Mouse (Mus musculus) spleen, embryonic (tissue): ENCODE data around the gene Prm3.

Experiments
- CTCF ChIA-PET: fragments of 350-600 bp; sonication (Branson Sonifier 250); formaldehyde crosslinking; loops from one replicate; lab custom pipeline; 2022; lab: Charles Lee

The Prm3 gene

DNA sequence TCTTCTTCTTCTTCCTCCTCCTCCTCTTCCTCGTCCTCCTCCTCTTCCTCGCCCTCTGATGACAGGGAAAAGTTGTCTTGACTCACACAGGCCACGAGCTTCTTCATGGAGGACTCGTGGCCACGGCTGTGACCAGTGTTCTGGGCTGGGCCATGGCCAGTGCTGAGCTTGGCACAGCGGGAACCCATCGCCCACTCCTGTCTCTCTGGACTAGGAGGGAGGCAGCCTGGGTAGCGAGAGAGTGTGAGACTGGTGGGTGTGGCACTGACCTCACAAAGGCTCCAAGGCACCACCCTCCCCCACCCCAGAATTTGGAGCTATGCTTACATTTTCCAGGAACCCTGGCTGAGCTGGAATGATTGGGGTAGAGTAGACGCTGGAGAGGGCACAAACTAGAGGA, at the start of gene Prm3:
Prm3 (minus strand) TSS at position 213 of the 400 bp plus-strand sequence.
- CTCF ChIA-PET: interaction anchor here (0.5 kb wide), 1 partner anchor 340 kb away, joined by 4 read pairs; no protein-coding TSS in a partner anchor

DNA sequence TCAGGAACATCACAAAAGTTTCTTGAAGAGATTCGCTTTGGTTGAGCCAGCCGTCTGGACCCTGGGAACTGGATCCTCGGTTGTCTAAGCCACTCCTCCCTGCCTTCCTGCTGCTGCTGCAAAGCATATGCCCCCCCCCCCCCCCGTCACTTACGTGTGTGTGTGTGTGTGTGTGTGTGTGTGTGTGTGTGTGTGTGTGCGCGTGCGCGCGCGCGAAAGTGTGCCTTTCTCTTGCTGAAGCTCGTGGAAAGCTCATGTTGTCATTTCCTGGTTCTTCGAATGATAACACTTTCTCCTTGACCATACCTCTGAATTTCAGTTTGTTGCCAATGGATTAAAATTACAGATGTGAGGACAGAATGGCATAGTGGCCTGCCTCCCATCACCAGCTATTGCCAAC, 49.3 kb upstream of the Prm3 start:
- CTCF ChIA-PET: interaction anchor here (0.5 kb wide), 1 partner anchor 186 kb away, joined by 4 read pairs; no protein-coding TSS in a partner anchor

DNA sequence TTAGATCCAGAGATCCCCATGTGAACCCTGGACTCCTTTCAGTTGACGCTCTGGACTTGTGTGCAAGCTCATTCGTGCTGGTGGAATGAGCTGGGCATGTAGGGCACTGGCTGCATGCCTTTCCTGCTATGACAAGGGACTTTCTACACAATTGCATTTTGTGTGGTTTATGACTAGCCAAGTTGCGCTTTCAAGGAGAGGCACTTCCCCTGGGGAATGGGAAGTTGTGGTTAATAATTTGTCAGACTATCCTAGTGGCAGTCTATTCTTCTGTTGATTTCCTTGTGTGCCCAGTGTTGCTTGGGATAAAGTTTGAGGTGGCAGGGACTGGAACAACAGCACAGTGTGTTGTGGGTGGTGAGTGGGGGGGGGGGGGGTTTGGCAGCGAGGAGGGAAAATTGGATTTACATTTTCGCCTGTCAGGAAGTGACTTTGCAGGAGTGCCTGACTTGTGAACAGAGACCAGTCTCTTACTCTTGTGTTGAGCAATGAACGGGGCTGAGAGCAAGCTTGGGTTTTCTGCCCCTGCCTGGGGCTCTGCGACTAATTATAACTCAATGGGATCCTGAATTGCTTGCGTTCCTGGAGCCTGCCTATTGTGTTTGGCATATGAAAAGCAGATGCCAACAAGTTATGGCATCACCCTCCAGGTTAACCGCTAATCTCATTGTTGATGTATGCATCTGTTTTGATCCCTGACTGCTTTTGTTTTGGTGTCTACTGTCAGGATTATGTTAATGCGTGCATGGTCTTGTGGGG, 48.0 kb upstream of the Prm3 start:
- CTCF ChIA-PET: no interaction called here

DNA sequence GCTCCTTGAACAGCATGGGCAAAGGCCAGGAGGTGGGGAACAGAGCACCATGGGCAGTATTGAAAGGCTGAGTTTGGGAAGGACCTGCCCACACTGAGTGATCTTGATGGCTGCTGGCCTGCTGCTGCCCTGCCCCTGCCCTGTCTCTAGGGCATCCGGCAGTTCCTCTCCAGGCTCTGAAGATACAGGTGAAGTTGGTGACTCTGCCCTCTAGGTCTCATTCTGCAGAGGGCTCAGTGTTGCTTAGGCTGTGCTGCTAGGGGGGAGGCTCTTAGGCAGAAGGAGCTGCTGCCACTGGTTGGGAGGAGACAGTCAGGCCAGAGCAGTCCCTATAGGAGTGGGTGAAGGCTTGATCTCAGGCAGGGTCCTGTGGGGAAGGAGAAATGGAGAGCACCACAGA, 47.2 kb upstream of the Prm3 start:
- CTCF ChIA-PET: no interaction called here

DNA sequence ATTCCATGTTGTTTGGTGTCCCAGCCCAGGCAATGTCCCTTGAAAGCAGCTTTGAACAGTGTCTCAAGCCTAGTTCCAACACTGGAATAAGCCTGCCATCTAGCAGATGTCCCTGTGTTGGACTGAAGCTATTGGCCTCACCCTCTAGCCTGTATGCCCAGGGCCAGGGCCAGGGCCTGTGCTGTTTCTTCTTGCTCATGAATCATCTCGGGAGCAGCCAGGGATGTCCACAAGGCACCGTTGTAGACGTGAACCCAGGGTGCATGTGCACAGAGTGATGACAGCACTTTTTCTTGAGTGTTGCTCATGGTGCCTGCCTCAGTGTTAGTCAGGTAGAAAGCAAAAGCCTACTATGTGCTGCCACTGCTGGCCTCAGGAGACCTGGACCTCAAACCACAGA, 46.5 kb upstream of the Prm3 start:
- CTCF ChIA-PET: no interaction called here

DNA sequence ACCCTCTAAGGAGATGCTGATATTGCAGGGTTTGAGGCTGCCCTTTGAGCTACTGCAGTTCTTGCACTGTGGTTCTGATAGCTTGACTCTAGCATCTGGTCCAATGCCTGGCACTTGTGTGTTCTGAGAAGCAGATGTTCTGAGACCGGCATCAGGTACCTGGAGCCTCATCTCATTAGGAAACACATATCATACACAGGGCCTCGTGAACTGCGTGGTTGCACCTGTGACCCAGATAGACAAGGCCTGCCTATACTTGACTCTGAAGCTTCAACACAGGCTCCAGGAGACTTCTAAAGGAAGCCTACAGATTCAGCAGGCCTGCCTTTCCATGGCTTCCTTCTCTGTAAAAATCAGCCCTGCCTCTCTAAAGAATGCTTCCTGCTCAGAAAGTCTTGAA, 45.7 kb upstream of the Prm3 start:
- CTCF ChIA-PET: interaction anchor here (0.6 kb wide), 2 partner anchors 49 to 434 kb away, joined by 3 to 4 read pairs; no protein-coding TSS in a partner anchor

DNA sequence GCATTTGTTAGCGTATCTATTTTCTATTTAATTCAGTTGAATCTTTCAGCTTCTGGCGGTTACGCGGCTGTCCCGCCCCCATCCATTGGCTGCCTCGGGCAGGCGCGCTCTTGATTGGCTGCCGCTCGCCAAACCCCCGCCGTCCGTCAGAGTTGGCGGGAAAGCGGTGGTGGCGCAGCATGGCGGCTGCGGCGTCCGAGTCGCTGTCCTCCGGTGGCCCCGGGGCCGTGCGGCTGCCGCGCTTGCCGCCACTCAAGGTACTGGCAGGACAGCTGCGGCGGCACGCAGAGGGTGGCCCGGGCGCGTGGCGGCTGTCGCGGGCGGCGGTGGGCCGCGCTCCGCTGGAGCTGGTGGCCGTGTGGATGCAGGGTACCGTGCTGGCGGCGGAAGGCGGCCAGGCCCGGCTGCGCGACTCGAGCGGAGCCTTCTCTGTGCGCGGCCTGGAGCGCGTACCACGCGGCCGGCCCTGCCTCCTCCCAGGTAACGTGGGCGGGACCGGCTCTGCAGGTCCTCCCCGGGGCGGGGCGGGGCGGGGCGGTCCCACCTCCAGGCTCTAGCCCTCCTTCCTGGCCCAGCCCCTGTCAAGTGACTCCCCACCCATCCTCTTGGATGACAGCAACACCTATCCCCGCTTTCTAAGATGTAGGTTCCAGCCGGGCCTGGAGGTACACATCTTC, 44.3 kb upstream of the Prm3 start, which contains the start of gene Rmi2:
Rmi2 (plus strand) TSS at position 149 of the 677 bp plus-strand sequence.
- CTCF ChIA-PET: interaction anchor here (0.6 kb wide), 1 partner anchor 10 kb away, joined by 17 read pairs; no protein-coding TSS in a partner anchor

DNA sequence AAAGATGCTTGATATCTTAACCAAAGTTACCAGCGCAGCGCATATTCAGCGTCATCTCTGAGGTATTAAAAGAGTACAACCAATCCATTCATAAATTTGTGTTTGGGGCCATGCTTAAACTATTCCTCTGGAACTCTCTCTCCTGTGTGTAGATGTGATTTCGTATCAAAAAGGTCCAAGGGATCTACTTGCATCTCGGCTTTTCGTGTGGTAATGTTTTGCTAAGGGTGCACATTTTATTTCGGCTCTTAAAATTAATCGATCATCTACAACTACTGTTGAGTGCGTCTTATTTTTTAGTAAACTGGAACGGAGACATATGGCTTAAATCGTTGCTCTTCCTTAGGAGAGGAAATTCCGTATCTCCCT, 43.8 kb upstream of the Prm3 start:
- CTCF ChIA-PET: interaction anchor here (0.6 kb wide), 1 partner anchor 9 kb away, joined by 17 read pairs; no protein-coding TSS in a partner anchor

DNA sequence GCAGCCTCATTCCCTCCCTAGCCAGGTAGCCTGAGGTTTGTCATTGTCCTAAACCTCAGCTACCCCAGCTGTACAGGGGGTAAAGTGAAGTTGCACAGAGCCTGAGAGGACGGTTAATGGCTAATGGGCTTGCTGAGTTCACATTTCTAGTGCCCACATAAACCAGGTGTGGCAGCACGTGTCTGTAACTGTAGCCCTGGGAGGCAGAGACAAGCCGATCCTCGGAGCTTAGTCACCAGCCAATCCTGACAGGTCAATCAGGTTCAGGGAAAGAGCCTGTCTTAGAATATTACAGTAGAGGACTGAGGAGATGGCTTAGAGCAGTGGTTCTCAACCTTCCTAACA, 37.7 kb upstream of the Prm3 start:
- CTCF ChIA-PET: interaction anchor here (0.6 kb wide), 1 partner anchor 38 kb away, joined by 6 read pairs; no protein-coding TSS in a partner anchor

DNA sequence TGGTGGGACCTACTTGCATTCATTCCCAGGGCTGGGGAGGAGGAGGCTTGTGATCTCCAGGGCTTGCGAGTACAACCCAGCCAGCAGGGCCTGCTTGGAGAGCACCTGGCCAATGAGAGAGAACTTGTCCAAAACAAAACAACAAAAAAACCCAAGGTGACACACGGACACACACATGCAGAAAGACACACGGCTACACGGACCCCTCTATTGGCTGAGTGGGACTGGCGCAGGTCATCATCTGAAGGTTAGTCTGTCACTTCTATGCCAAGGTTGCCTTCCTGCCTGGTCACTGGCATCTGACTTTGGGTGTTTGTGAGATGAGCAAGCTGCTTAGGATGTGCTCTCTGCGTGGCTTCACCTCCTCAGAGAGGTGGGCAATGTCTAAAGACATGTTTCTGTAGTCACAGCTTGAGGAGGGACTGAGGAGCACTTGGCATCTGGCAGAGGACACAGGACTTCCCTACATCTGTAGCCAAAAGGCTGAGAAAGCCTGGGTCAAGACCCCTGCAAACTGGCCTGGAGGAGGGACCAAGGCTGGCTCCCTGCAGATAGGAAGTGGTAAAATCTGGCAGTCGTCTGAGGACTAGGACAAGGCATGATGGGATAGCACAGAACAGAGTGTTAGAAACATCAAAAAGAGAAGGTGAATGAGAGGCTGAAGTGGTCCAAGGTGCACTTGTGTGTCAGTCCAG, 37.2 kb upstream of the Prm3 start:
- CTCF ChIA-PET: interaction anchor here (0.6 kb wide), 1 partner anchor 38 kb away, joined by 6 read pairs; no protein-coding TSS in a partner anchor

DNA sequence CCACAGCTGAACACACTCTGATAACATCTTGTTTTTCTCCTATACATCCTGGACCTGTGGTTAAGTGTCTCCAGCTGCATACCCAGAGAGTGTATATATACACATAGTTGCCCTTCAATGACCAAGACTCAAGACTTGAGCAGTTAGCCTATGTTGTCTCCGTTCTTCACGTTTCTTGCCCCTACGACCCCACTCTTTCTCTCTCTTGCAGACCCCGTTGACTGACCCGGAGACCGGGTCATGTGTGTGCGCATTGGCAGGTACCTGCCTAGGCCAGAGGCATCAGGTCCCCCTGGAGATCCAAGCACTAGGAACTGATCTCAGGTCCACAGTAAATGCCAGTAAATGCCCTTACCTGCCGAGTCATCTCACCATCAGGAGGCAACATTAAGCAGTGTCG, 36.6 kb upstream of the Prm3 start:
- CTCF ChIA-PET: no interaction called here

DNA sequence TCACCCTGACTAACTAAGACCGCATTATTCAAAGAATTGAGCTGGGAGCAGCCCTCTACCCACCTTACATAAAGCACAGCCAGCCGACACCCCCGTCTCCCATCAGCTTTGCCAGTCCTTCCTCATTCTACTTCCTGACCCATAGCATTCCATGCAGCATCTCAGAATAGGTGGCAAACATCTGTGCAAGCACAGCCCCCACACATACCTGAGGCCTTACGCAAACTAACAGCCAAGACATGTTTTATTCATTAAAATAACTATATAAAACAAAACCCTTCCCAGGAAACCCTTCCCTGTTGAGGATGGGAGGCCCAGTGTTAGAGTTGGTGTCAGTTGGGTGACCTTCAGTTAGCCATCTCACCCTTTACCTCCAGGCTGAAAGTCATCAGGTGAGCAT, 35.1 kb upstream of the Prm3 start:
- CTCF ChIA-PET: interaction anchor here (0.7 kb wide), 1 partner anchor 57 kb away, joined by 11 read pairs; no protein-coding TSS in a partner anchor

DNA sequence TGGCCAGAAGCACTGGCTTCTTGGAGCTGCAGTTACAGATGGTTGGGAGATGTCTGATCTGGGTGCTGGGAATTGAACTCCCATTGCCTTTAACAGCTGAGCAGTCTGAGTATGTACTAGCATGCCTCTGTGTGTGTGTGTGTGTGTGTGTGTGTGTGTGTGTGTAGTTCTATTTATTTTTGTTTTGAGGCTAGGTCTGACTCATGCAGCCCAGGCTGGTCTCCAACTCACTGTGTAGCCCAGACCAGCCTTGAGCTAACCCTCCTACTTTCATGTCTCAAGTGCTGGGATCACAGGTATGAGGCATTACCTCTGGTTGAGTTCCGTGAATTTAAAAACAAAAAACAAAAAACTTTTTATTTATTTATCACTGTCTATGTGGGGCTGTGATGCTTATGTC, 33.8 kb upstream of the Prm3 start:
- CTCF ChIA-PET: interaction anchor here (0.7 kb wide), 1 partner anchor 131 kb away, joined by 7 read pairs; no protein-coding TSS in a partner anchor

DNA sequence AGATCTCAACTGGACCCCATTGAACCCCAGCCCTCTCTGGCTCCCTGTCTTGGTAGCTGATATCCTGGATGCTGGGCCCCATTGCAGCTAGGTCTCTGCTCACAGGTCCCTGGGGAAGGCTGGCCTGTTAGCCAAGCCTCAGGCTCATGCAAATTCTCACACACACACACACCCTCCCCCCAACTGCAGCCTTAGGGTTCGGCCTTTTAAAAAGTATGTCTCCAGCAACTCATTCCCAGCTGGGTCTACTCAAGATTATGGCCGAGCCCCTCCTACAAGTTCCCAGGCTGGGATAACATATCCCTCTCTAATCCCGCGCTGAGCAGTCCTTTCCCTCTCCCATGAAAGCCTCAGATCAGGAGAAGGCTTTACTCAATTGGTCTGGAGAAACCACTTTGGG, 30.7 kb upstream of the Prm3 start:
- CTCF ChIA-PET: no interaction called here

DNA sequence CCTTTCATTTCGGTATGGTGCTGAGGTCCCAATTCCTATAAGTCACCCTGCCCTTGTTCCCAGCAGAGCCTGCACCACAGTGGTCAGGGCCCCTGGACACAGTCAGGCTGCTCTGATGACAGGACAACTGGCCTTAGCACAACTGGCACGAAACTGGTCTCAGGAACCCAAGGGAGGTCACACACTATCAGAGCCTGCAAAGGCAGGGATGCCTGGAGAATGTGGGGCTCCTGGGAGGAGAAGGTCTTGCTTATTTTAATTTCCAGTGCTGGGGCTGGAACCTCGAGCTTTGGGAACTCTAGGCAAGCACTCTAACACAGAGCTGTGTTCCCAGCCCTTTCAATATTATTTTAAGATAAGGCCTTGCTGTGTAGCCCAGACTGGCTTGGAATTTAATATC, 29.3 kb upstream of the Prm3 start:
- CTCF ChIA-PET: interaction anchor here (0.6 kb wide), 1 partner anchor 213 kb away, joined by 7 read pairs; no protein-coding TSS in a partner anchor

DNA sequence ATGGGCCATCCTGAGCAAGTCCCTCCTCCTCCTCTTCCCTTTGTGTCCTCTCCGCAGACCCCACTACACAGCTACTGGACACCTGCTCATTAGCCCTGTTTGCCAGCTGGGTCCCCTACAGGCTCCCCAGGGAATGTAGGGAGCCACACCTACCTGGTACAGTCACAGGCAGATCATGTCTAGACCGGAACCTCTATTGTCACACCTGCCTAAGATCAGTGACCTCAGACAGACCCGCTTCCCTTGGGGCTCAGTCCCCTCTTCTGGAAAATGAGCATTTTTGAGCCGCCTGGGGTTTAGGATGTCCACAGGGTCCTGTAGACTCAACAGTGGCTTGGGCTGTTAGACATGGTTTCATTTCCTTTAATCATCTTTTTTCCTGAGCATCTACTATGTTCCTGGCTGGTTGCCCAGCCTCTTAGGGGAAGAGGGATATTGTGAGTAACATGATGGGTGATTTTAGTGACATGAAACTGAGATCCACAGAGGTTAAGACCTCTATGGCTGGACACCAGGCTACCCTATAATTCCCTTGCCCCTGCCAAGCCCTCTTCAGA, 27.9 kb upstream of the Prm3 start:
- CTCF ChIA-PET: interaction anchor here (0.6 to 1.2 kb wide), 2 partner anchors 12 to 191 kb away, joined by 3 to 4 read pairs; no protein-coding TSS in a partner anchor

DNA sequence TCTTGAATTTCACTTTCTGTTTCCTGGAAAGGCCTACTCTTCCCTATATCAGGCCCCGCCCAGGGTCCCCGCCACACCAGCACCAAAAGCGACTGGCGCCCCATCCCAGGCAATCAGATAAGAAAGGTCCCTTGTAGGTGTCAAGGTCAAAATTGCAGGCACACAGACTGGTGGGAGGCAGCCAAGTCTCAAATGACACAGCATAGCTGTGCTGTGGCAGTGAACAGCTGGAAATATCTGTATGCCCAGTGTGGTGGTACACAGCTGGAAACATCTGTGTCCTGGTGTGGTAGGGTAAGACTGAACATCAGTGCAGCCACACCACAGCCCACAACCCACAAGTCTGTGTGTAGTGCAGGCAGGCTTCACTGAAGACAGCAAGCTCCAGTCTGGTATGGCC, 24.1 kb upstream of the Prm3 start:
- CTCF ChIA-PET: no interaction called here

DNA sequence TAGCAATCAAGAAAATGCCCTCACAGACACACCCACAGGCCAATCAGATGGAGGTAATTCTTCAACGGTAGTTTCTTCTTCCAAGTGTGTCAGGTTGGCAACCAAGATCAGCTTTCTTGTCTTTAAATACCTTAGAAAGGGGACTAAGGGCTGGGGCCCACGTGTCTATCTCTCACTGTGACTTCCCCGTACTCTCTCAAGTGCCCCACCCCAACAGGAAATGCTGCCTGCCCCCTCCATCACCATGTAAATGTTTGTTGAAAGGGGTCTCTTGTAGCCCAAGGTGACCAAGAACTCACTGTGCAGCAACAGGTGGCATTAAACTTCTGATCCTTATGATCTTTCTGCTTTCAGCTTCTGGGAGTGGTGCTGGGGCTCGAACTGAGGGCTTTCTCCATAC, 23.0 kb upstream of the Prm3 start:
- CTCF ChIA-PET: no interaction called here

DNA sequence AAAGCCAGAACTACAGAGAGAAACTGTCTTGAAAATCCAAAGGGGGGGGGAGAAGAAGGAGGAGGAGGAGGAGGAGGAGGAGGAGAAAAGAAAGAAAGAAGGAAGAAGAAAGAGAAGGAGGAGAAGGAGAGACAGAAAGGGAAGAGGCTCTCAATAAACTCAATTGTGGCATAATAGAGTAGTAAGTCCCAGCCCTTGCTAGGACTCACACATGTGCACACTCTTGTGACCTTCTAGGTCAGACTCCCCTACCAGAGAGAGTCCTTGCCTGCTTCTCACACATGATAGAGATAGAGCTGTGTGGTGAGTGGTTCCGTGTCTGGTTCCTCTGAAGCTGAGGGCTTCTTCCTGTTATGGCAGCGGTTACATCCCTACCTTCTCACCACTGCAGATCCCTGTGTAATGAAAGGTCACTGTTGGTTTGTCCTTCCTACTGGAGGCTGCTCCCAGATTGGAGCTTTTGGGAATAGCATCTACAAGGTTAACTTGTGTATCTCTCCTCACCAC, 22.2 kb upstream of the Prm3 start, which contains the start of gene Gm11172:
Gm11172 (plus strand) TSS at position 51 of the 507 bp plus-strand sequence.
- CTCF ChIA-PET: interaction anchor here (0.6 kb wide), 2 partner anchors 10 to 206 kb away, joined by 4 to 16 read pairs; no protein-coding TSS in a partner anchor

DNA sequence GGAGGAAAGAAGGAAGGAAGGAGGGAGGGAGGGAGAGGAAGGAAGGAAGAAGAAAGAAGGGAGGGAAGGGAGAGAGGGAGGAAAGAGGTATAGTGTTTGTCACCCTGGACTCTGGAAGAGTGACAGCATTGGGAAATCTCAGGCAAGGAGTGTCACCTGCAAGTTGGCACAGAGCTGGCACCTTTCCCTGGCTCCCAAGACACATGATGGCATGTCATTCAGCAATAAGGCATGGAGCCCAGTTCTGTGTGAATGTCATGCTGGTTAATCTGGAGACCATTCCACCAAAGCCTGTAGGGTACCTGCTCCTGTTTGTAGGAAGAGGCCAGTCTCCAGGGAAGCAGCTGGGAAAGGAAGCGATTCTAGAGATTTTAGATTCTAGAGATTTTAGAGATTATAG, 19.7 kb upstream of the Prm3 start:
- CTCF ChIA-PET: no interaction called here
